8 mouse cellular contexts compared by ENCODE assay signal in the genomic region with DNA sequence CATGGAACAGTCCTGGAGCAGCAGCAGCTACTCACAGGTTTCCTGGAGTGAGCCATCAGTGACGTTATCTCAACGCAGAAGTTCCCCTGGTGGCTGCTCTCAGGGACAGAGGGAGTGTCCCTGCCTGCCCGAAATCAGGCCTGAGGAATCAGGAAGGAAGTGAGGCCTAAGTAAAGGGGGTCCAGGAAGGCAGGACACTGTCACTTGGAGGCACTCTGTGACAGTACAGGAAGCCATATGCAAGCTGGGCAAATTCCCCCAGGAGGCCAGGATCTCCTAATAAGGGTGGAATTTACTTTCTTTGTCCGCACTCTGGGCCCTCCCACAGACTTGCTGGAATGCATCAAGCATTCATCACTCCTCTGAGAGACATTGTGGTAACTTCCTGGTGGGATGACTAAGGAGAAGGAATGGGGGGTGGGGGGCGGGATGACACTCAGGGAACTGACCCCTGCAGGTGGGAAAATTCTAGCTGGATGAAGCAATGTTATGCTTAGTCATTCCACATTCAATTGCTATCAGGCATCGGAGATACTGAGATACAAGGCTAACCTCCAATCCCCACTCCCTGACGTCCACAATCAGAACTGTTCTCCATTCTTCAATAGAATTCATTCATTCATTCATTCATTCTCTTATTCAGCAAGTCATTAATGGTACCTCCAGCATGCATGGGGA.
DNase-seq lines count a peak whose midpoint lies in the region; ATAC-seq lines count a peak whose summit lies in the region.

No protein-coding gene starts in this region.

- H3K9me3 ChIP-seq in midbrain, embryonic 12.5 days: no peaks in the 10 kb centered on the region
- no peaks in the 10 kb centered on the region for H3K9me3 ChIP-seq in midbrain, embryonic 15.5 days
- no peaks in the 10 kb centered on the region for H3K9me3 ChIP-seq in intestine, embryonic 16.5 days (ENCODE audit: control insufficient read depth, low read length)
- H3K9me3 ChIP-seq in stomach, embryonic 14.5 days (ENCODE audit: control insufficient read depth, low read depth, low read length): no peaks in the 10 kb centered on the region

- peak; percentile 24; the same call in 1 of the 2 replicates for ATAC-seq in midbrain, embryonic 12.5 days (ENCODE audit: low FRiP score, low read depth)
- ATAC-seq in midbrain, embryonic 15.5 days (replicated peaks): no peak
- peak; percentile 92 for ATAC-seq in granulocyte monocyte progenitor cell, adult 5-6 weeks (replicated peaks; ENCODE audit: poor library complexity, severe bottlenecking)
- peak; percentile 89 for ATAC-seq in intestine, embryonic 16.5 days
- ATAC-seq in stomach, embryonic 14.5 days (ENCODE audit: insufficient number of reproducible peaks, insufficient read depth, low FRiP score, low read depth): peak; percentile 50; the same call in 1 of the 2 replicates

- peak; percentile 53 to 77 for DNase-seq in lung, adult 18-20 months
- DNase-seq in right cerebral cortex, postnatal 10 days (ENCODE audit: low spot score in 2 of 2): no peak
- DNase-seq in spleen, adult 12 weeks (ENCODE audit: low spot score): no peak

- 37% methylated on average over 7 of the region's 7 CpGs for WGBS in midbrain, embryonic 12.5 days
- WGBS in midbrain, embryonic 15.5 days: 35% methylated on average over 7 of the region's 7 CpGs
- WGBS in intestine, embryonic 16.5 days: 24% methylated on average over 7 of the region's 7 CpGs
- 19% methylated on average over 7 of the region's 7 CpGs for WGBS in stomach, embryonic 14.5 days

- no peak overlapping the region; the same call in 1 of the 2 replicates for H3K27ac ChIP-seq in midbrain, embryonic 12.5 days (replicated peaks)
- H3K27ac ChIP-seq in midbrain, embryonic 15.5 days: no peak overlapping the region
- H3K27ac ChIP-seq in intestine, embryonic 16.5 days (ENCODE audit: low read length): peak overlapping the region; percentile 35
- peak overlapping the region; percentile 76 for H3K27ac ChIP-seq in stomach, embryonic 14.5 days (ENCODE audit: low read length)

- no peaks in the 10 kb centered on the region for H3K27me3 ChIP-seq in midbrain, embryonic 12.5 days
- H3K27me3 ChIP-seq in midbrain, embryonic 15.5 days (replicated peaks): no peaks in the 10 kb centered on the region
- no peaks in the 10 kb centered on the region for H3K27me3 ChIP-seq in intestine, embryonic 16.5 days (replicated peaks; ENCODE audit: control insufficient read depth, insufficient read depth, low read length)
- no peaks in the 10 kb centered on the region for H3K27me3 ChIP-seq in stomach, embryonic 14.5 days (ENCODE audit: control insufficient read depth, insufficient read depth, low read length)

- H3K36me3 ChIP-seq in midbrain, embryonic 12.5 days: no peaks in the 10 kb centered on the region
- H3K36me3 ChIP-seq in midbrain, embryonic 15.5 days (replicated peaks): no peaks in the 10 kb centered on the region
- no peaks in the 10 kb centered on the region for H3K36me3 ChIP-seq in intestine, embryonic 16.5 days (ENCODE audit: control insufficient read depth, insufficient read depth, low read length)
- no peaks in the 10 kb centered on the region for H3K36me3 ChIP-seq in stomach, embryonic 14.5 days (ENCODE audit: control insufficient read depth, insufficient read depth, low read length)

- H3K4me2 ChIP-seq in midbrain, embryonic 12.5 days (replicated peaks): no peak overlapping the region
- H3K4me2 ChIP-seq in midbrain, embryonic 15.5 days: no peak overlapping the region
- no peak overlapping the region for H3K4me2 ChIP-seq in intestine, embryonic 16.5 days (ENCODE audit: low read depth, low read length)
- no peak overlapping the region for H3K4me2 ChIP-seq in stomach, embryonic 14.5 days (replicated peaks; ENCODE audit: low read depth, low read length)

- no peak overlapping the region for H3K4me3 ChIP-seq in midbrain, embryonic 12.5 days
- H3K4me3 ChIP-seq in midbrain, embryonic 15.5 days: no peak overlapping the region
- H3K4me3 ChIP-seq in intestine, embryonic 16.5 days (ENCODE audit: low read length): no peak overlapping the region
- no peak overlapping the region for H3K4me3 ChIP-seq in stomach, embryonic 14.5 days (ENCODE audit: low read depth, low read length)

- peaks cover 28% of the 10 kb centered on the region for H3K4me1 ChIP-seq in midbrain, embryonic 12.5 days
- H3K4me1 ChIP-seq in midbrain, embryonic 15.5 days: peaks cover 20% of the 10 kb centered on the region
- peaks cover 41% of the 10 kb centered on the region for H3K4me1 ChIP-seq in intestine, embryonic 16.5 days (ENCODE audit: control insufficient read depth, insufficient read depth, low read length)
- H3K4me1 ChIP-seq in stomach, embryonic 14.5 days (ENCODE audit: control insufficient read depth, insufficient read depth, low read length): peaks cover 38% of the 10 kb centered on the region

- H3K9ac ChIP-seq in midbrain, embryonic 12.5 days (replicated peaks): no peak overlapping the region
- no peak overlapping the region for H3K9ac ChIP-seq in midbrain, embryonic 15.5 days
- 0 out of 2 replicates have a peak overlapping the region, but pooled peaks have one; percentile 12 for H3K9ac ChIP-seq in intestine, embryonic 16.5 days (ENCODE audit: low read depth, low read length)
- H3K9ac ChIP-seq in stomach, embryonic 14.5 days (replicated peaks; ENCODE audit: low read depth, low read length): no peak overlapping the region

Comparison
In these comparisons a context has a peak if more than half of its experiments do, and no peak if none do; other contexts are left out.
1. H3K27ac ChIP-seq: peak in intestine, embryonic 16.5 days (single experiment) and stomach, embryonic 14.5 days (single experiment); none in midbrain, embryonic 12.5 days (single experiment) and midbrain, embryonic 15.5 days (single experiment).
2. DNase-seq: peak in lung, adult 18-20 months (2 of 2); none in right cerebral cortex, postnatal 10 days (0 of 2) and spleen, adult 12 weeks (single experiment).